Mouse (Mus musculus): ENCODE data around the gene Atp5mpl. TPM values are rescaled to one million over a fixed set of nuclear protein-coding genes. Genes with fewer than 3 reads are reported as not detected.
"Not testable (repeated sequence)": the region's sequence is repeated elsewhere in the genome, so short reads cannot be mapped to it uniquely, and the experiment has no call there.

The Atp5mpl gene
- polyA plus RNA-seq, 1 experiment from 2014 or later = 991 TPM

- peaks cover 40% of the 10 kb centered on the region for H3K36me3 ChIP-seq (replicated peaks; ENCODE audit: control insufficient read depth, insufficient read depth)
- no peak overlapping the region for H3K4me2 ChIP-seq (replicated peaks)
- no peak overlapping the region for H3K4me3 ChIP-seq (replicated peaks; ENCODE audit: low read length)
- H3K27me3 ChIP-seq (ENCODE audit: control insufficient read depth, insufficient read depth, low read length) = no peaks in the 10 kb centered on the region
- 85% methylated on average over 5 of the region's 5 CpGs for whole genome bisulfite sequencing
- H3K9ac ChIP-seq = no peak overlapping the region
- ATAC-seq (ENCODE audit: low FRiP score) (no peak), DNase-seq (ENCODE audit: low spot score) (no peak)
- H3K27ac ChIP-seq = no peak overlapping the region
- H3K9me3 ChIP-seq (ENCODE audit: control insufficient read depth, low read length) = no peaks in the 10 kb centered on the region
- peaks cover 12% of the 10 kb centered on the region for H3K4me1 ChIP-seq (replicated peaks; ENCODE audit: control insufficient read depth, insufficient read depth, low read length)
Observed at GRCm38 (mm10) chr12:111963339-111963738, 3.4 kb downstream of the Atp5mpl start.

- WGBS = 52% methylated on average over 9 of the region's 9 CpGs
- DNase-seq (ENCODE audit: low spot score) = peak; percentile 72
- Histone ChIP-seq H3K9ac (no peak overlapping the region), H3K4me2 (replicated peaks) (no peak overlapping the region), H3K27me3 (ENCODE audit: control insufficient read depth, insufficient read depth, low read length) (no peaks in the 10 kb centered on the region), H3K36me3 (replicated peaks; ENCODE audit: control insufficient read depth, insufficient read depth) (peaks cover 40% of the 10 kb centered on the region), H3K4me1 (replicated peaks; ENCODE audit: control insufficient read depth, insufficient read depth, low read length) (no peaks in the 10 kb centered on the region), H3K4me3 (replicated peaks; ENCODE audit: low read length) (no peak overlapping the region), H3K27ac (no peak overlapping the region), H3K9me3 (ENCODE audit: control insufficient read depth, low read length) (no peaks in the 10 kb centered on the region)
- peak; percentile 57 for ATAC-seq (ENCODE audit: low FRiP score)
Observed at GRCm38 (mm10) chr12:111958101-111958865, 8.5 kb downstream of the Atp5mpl start.

- whole genome bisulfite sequencing = 79% methylated on average over 5 of the region's 5 CpGs
- Histone ChIP-seq H3K9ac (no peak overlapping the region), H3K9me3 (ENCODE audit: control insufficient read depth, low read length) (no peaks in the 10 kb centered on the region)
Observed at GRCm38 (mm10) chr12:111956173-111956572, 10.6 kb downstream of the Atp5mpl start.

GRCm38 (mm10) chr12:111951701-111952100, 15.1 kb downstream of the Atp5mpl start:
- WGBS = 46% methylated on average over 5 of the region's 5 CpGs
- H3K4me2 ChIP-seq (replicated peaks) = no peak overlapping the region
- no peaks in the 10 kb centered on the region for H3K9me3 ChIP-seq (ENCODE audit: control insufficient read depth, low read length)
- H3K27me3 ChIP-seq (ENCODE audit: control insufficient read depth, insufficient read depth, low read length) = no peaks in the 10 kb centered on the region
- H3K36me3 ChIP-seq (replicated peaks; ENCODE audit: control insufficient read depth, insufficient read depth) = no peaks in the 10 kb centered on the region
- no peak overlapping the region for H3K9ac ChIP-seq
- H3K27ac ChIP-seq = no peak overlapping the region
- H3K4me1 ChIP-seq (replicated peaks; ENCODE audit: control insufficient read depth, insufficient read depth, low read length) = no peaks in the 10 kb centered on the region; the same call in 1 of the 2 replicates
- no peak overlapping the region for H3K4me3 ChIP-seq (replicated peaks; ENCODE audit: low read length)
- DNase-seq (ENCODE audit: low spot score) (no peak), ATAC-seq (ENCODE audit: low FRiP score) (no peak)

More at GRCm38 (mm10) chr12:111956173-111956572, 10.6 kb downstream of the Atp5mpl start:
- no peak for DNase-seq (ENCODE audit: low spot score)
- no peaks in the 10 kb centered on the region; the same call in 1 of the 2 replicates for H3K4me1 ChIP-seq (replicated peaks; ENCODE audit: control insufficient read depth, insufficient read depth, low read length)
- peaks cover 21% of the 10 kb centered on the region for H3K36me3 ChIP-seq (replicated peaks; ENCODE audit: control insufficient read depth, insufficient read depth)
- no peak overlapping the region for H3K27ac ChIP-seq
- H3K27me3 ChIP-seq (ENCODE audit: control insufficient read depth, insufficient read depth, low read length) = no peaks in the 10 kb centered on the region
- H3K4me3 ChIP-seq (replicated peaks; ENCODE audit: low read length) = no peak overlapping the region
- ATAC-seq (ENCODE audit: low FRiP score) = no peak
- no peak overlapping the region for H3K4me2 ChIP-seq (replicated peaks)

GRCm38 (mm10) chr12:111950486-111950885, 16.3 kb downstream of the Atp5mpl start:
- no peak for DNase-seq (ENCODE audit: low spot score)
- no peaks in the 10 kb centered on the region for H3K9me3 ChIP-seq (ENCODE audit: control insufficient read depth, low read length)
- no peaks in the 10 kb centered on the region for H3K27me3 ChIP-seq (ENCODE audit: control insufficient read depth, insufficient read depth, low read length)
- no peak overlapping the region for H3K9ac ChIP-seq
- WGBS = 88% methylated on average over 5 of the region's 5 CpGs
- H3K4me2 ChIP-seq (replicated peaks) = no peak overlapping the region
- no peaks in the 10 kb centered on the region; the same call in 1 of the 2 replicates for H3K4me1 ChIP-seq (replicated peaks; ENCODE audit: control insufficient read depth, insufficient read depth, low read length)
- no peak for ATAC-seq (ENCODE audit: low FRiP score)
- H3K4me3 ChIP-seq (replicated peaks; ENCODE audit: low read length) = no peak overlapping the region
- no peak overlapping the region for H3K27ac ChIP-seq
- no peaks in the 10 kb centered on the region for H3K36me3 ChIP-seq (replicated peaks; ENCODE audit: control insufficient read depth, insufficient read depth)

GRCm38 (mm10) chr12:111946716-111947115, 20.1 kb downstream of the Atp5mpl start:
- no peaks in the 10 kb centered on the region for H3K36me3 ChIP-seq (replicated peaks; ENCODE audit: control insufficient read depth, insufficient read depth)
- H3K4me1 ChIP-seq (replicated peaks; ENCODE audit: control insufficient read depth, insufficient read depth, low read length) = no peaks in the 10 kb centered on the region; the same call in 1 of the 2 replicates
- no peak overlapping the region for H3K27ac ChIP-seq
- 51% methylated on average over 2 of the region's 2 CpGs for WGBS
- H3K4me2 ChIP-seq (replicated peaks) = no peak overlapping the region
- no peak overlapping the region for H3K4me3 ChIP-seq (replicated peaks; ENCODE audit: low read length)
- no peaks in the 10 kb centered on the region for H3K27me3 ChIP-seq (ENCODE audit: control insufficient read depth, insufficient read depth, low read length)
- ATAC-seq (ENCODE audit: low FRiP score) (no peak), DNase-seq (ENCODE audit: low spot score) (peak; percentile 45)
- H3K9ac ChIP-seq = no peak overlapping the region
- no peaks in the 10 kb centered on the region for H3K9me3 ChIP-seq (ENCODE audit: control insufficient read depth, low read length)

- H3K9ac ChIP-seq; H3K4me2 ChIP-seq (replicated peaks); ATAC-seq (ENCODE audit: low FRiP score); H3K27ac ChIP-seq; H3K27me3 ChIP-seq (ENCODE audit: control insufficient read depth, insufficient read depth, low read length); H3K36me3 ChIP-seq (replicated peaks; ENCODE audit: control insufficient read depth, insufficient read depth); H3K4me3 ChIP-seq (replicated peaks; ENCODE audit: low read length); H3K4me1 ChIP-seq (replicated peaks; ENCODE audit: control insufficient read depth, insufficient read depth, low read length); H3K9me3 ChIP-seq (ENCODE audit: control insufficient read depth, low read length); DNase-seq (ENCODE audit: low spot score): not testable (repeated sequence)
- 66% methylated on average over 8 of the region's 15 CpGs for WGBS
Observed at GRCm38 (mm10) chr12:111945765-111946655, 20.8 kb downstream of the Atp5mpl start.

- ATAC-seq (ENCODE audit: low FRiP score) = no peak
- DNase-seq (ENCODE audit: low spot score) = no peak
- Histone ChIP-seq H3K27me3 (ENCODE audit: control insufficient read depth, insufficient read depth, low read length) (no peaks in the 10 kb centered on the region), H3K36me3 (replicated peaks; ENCODE audit: control insufficient read depth, insufficient read depth) (no peaks in the 10 kb centered on the region), H3K9ac (no peak overlapping the region), H3K4me1 (replicated peaks; ENCODE audit: control insufficient read depth, insufficient read depth, low read length) (no peaks in the 10 kb centered on the region), H3K27ac (no peak overlapping the region), H3K4me3 (replicated peaks; ENCODE audit: low read length) (no peak overlapping the region), H3K4me2 (replicated peaks) (no peak overlapping the region), H3K9me3 (ENCODE audit: control insufficient read depth, low read length) (no peaks in the 10 kb centered on the region)
- 73% methylated on average over 8 of the region's 8 CpGs for WGBS
Observed at GRCm38 (mm10) chr12:111945115-111945514, 21.7 kb downstream of the Atp5mpl start.
